Mouse (Mus musculus): Measurements from ENCODE around the gene Capza2.

- TF ChIP-seq POLR2A (IDR thresholded peaks at IDR 0.05; ENCODE audit: extremely low read depth, insufficient read depth, low read length): no peak
- no peak for TF ChIP-seq CTCF (IDR thresholded peaks at IDR 0.05; ENCODE audit: extremely low read depth, insufficient read depth, low read length)
Observed at GRCm38 (mm10) chr6:17666024-17666423, 30.0 kb downstream of the Capza2 start.

Measured in cortical plate, adult 2 months (tissue).